Mouse (Mus musculus) embryonic fibroblast, embryonic 13.5 days (primary cell): ENCODE measurements around the gene Pdcd2l. TPM values are rescaled to one million over a fixed set of nuclear protein-coding genes. Genes with fewer than 3 reads are reported as not detected.

Experiments used
- H3K27ac ChIP-seq: 2 replicates; pipeline ENCODE4 v1.5.1; 2012; ENCODE audit warnings: low read length, control low read depth, inconsistent platforms; ENCODE audit not compliant: insufficient read depth
- H3K4me1 ChIP-seq: 2 replicates; pipeline ENCODE4 v1.6.1; 2011; ENCODE audit warnings: low read length; ENCODE audit not compliant: control insufficient read depth, insufficient read depth
- H3K4me3 ChIP-seq: 2 replicates; pipeline ENCODE4 v1.5.1; 2011; ENCODE audit warnings: mild to moderate bottlenecking, control low read depth, low read length; ENCODE audit not compliant: insufficient read depth
- CTCF ChIP-seq: IDR thresholded peaks from 2 replicates; pipeline ENCODE4 v1.5.1; 2011; ENCODE audit warnings: mild to moderate bottlenecking, control low read depth, low read length, moderate library complexity, borderline replicate concordance; ENCODE audit not compliant: insufficient read depth
- POLR2A ChIP-seq: IDR thresholded peaks from 2 replicates; pipeline ENCODE4 v1.6.1; 2011; ENCODE audit warnings: low read depth, mild to moderate bottlenecking, control low read depth, low read length, moderate library complexity
- polyA plus RNA-seq: library from polyadenylated mRNA; stranded (reverse); fragments of >200 nt; gene quantifications from 2 replicates; pipeline ENCODE4 v1.2.4, GENCODE M21; 2011; ENCODE audit warnings: low read depth; ENCODE audit not compliant: missing spikeins, insufficient read length

Pdcd2l gene
- polyA plus RNA-seq, 1 experiment = 18.6 TPM

DNA sequence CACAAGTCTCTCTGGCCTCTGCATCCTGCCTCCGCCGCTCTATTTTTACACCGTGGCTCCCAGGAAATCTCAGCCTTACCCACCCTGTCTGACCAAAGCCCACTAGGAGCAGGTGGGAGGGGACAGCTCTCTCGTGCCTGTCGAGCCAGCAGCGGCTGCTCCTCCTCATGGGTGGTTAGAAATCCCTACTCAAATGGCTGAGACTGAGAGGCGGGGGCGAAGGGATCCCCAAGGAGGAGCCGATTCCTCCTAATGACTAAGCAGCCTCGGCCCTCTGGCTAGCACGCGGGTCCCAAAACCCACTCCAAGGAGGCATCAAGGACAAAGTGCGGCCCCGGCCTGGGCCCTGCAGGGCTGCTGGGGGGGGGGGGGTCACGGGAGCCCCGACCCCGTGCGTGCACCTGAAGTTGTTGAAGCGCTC is 33.2 kb upstream of the Pdcd2l start:
- Histone ChIP-seq H3K4me1 (peaks cover 12% of the 10 kb centered on the region), H3K4me3 (peak overlapping the region; percentile 88), H3K27ac (peak overlapping the region; percentile 79)
- TF ChIP-seq POLR2A = peak; percentile 37; the same call in 1 of the 2 replicates
- TF ChIP-seq CTCF = no peak

DNA sequence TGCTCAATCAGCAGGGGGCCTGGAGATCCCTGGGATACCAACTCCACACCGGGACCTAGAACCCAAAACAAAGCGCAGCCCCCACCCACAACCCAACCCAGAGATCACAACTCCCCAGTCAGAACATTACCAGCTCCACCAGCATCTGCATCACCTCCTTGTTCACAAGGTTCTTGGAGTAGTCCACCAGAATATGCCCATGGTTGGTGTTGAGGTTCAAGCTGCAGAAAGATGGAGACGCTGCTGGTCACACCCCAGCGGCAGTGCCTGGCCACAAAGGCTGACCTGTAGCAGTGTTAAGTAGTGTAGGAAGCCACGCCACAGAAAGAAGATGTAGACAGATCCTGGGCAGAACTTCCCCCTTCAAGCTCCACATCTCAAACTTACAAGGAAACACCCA is 32.7 kb upstream of the Pdcd2l start:
- Histone ChIP-seq H3K4me1 (peaks cover 12% of the 10 kb centered on the region), H3K27ac (peak overlapping the region; percentile 79; the same call in 1 of the 2 replicates), H3K4me3 (peak overlapping the region; percentile 88)
- TF ChIP-seq POLR2A (no peak), CTCF (no peak)

DNA sequence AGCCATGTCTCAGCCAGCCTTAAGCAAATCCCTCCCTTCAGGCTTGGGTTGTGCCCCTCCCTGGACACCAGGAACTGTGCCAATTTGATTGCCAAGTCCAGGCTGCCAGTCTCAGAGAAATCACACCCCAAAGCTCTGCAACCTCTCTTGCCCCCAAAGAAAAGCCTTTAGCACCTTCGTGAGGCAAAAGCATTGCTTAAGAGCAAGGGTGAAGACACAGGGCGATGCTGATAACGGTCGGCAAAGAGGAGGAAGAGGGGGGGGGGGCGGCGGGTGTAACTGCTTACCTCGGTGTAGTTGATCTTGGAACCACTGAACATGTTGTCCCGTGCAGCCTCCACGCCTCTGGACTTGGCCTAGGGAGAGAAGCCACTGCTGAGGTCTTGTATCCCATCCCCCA is 32.2 kb upstream of the Pdcd2l start:
- H3K27ac ChIP-seq = no peak overlapping the region
- peaks cover 12% of the 10 kb centered on the region for H3K4me1 ChIP-seq
- TF ChIP-seq CTCF = no peak
- no peak for TF ChIP-seq POLR2A
- peak overlapping the region; percentile 88 for H3K4me3 ChIP-seq

DNA sequence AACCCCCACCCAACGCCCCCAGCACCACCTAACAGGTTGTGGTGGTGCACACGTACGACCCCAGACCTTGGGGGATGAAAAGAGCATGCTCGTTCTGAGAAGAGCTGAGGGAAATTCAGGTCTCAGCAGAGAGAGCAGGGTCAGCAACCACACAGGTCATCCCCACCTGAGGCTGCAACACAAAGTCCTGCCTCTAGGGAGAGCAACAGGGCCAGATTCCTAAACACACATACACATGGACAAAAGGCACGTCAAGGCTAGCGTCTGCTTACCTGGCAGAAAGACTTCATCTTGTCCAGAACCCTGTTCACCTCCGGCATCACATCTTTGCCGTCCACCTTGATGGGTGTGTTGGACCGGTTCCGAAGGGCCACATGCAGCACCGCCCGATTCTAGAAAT is 30.4 kb upstream of the Pdcd2l start:
- no peak overlapping the region for H3K4me3 ChIP-seq
- no peak overlapping the region for H3K27ac ChIP-seq
- peaks cover 8% of the 10 kb centered on the region; the same call in 1 of the 2 replicates for H3K4me1 ChIP-seq
- no peak for TF ChIP-seq POLR2A
- TF ChIP-seq CTCF = no peak

DNA sequence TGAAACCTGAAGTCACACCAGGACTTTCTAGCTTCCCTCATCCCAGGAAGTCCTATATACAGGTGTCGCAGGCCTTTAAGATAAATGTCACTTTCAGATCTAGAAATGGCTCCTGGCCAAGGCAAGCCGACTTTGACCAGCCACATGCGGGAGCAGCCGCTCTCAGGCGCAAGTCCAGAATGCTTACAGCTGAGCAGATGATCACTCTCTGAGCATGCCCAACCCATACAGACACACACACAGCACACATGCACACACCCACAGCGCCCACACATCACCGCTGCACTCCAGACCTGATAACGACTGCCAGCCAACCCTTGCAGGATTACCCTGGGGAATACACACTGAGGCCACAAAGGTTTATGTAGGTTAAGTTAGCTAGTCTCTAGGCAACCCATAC is 29.6 kb upstream of the Pdcd2l start:
- no peak overlapping the region for H3K27ac ChIP-seq
- TF ChIP-seq CTCF = no peak
- TF ChIP-seq POLR2A = no peak
- H3K4me3 ChIP-seq = no peak overlapping the region
- H3K4me1 ChIP-seq = peaks cover 8% of the 10 kb centered on the region; the same call in 1 of the 2 replicates

DNA sequence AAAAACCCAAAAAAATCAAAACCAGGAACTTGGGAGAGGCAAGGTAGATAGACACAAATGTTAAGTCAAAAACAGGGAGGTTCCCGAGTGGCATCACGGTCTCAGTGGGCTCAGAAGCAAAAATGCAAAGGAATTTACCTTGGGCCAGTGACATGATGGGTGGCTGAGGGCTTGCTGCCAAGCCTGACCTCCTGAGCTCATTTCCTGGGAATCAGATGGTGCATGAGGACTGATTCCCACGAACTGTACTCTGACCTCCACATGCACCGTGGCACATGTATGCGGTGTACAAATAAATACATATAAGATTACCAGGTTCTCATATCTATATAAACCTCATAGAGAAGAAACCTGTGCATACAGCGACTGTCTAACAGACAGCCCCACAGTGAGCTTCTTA is 27.8 kb upstream of the Pdcd2l start:
- TF ChIP-seq POLR2A (no peak), CTCF (no peak)
- no peak overlapping the region for H3K27ac ChIP-seq

DNA sequence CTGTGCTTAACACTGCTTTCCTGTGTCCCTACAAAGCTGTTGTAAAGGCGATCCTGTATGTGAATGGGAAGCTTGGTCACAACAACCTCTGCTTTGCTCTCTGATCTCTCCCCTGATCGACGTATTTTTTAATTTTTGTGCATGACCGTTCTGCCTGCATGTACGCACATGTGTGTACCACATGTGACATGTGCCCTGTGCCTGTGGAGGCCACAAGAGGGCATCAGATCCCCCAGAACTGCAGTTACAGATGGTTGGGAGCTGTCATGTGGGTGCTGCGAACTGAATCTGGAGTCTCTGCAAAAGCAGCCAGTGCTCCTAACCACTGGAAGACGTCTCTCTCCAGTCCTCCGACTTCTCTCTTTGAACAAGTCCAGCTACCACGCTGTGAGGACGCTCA is 25.9 kb upstream of the Pdcd2l start:
- no peak overlapping the region for H3K4me3 ChIP-seq
- 0 out of 2 replicates have a peak, but pooled peaks cover 3% of the 10 kb centered on the region for H3K4me1 ChIP-seq
- TF ChIP-seq CTCF (peak; percentile 27; the same call in 1 of the 2 replicates), POLR2A (no peak)
- H3K27ac ChIP-seq = no peak overlapping the region

More for the DNA sequence above, 27.8 kb upstream of the Pdcd2l start:
- no peak overlapping the region for H3K4me3 ChIP-seq
- H3K4me1 ChIP-seq = peaks cover 8% of the 10 kb centered on the region; the same call in 1 of the 2 replicates

DNA sequence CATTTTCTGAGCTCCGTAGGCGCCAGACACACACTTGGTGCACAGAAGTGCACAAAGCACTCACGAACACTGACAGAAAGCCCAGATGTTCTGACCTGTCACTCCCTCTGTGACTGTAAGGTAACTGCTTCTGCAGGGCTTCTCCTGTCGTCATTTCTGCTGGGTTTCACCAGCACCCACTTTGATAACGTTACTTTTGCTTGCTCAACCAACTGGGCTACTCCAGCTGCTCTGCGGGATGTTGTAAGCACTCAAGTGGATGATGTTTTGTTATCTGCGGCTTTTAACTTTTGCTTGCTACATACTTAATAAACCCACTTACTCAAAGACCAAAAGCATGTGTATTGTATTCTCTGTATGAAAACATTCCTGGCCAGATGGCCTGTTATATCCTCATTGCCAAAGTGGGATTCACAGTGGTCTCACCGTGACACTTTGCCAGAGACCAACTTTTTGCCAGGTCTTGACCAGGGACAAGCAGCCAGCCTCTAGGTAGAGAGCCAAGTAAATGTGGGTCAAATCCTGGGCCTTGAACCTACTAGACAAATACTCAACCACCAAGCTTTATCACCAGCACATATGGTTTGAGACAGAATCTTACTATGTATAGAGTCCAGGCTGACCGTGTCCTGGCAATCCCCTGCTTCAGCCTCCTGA is 25.3 kb upstream of the Pdcd2l start:
- Histone ChIP-seq H3K4me3 (no peak overlapping the region), H3K27ac (no peak overlapping the region), H3K4me1 (0 out of 2 replicates have a peak, but pooled peaks cover 3% of the 10 kb centered on the region)
- TF ChIP-seq CTCF (no peak), POLR2A (no peak)

DNA sequence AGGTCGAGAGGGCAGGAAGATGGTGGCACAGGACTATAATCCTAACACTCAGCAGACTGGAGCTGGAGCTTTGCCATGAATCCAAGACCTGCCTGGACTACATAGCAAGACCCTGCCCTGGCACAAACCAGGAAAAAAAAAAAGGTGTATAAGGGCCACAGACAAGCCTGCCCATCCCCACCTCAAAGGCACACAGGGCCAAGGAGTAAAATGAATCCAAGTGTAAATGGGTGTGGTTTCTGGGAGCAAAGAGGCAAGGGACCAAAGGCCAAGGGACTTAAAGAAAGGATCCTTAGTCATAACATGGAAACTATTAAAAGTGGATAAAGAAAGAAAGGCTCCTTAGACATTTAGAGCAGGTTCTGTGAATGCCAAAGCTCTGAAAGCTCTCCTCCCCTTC is 22.0 kb upstream of the Pdcd2l start:
- H3K4me1 ChIP-seq = peaks cover 2% of the 10 kb centered on the region; the same call in 1 of the 2 replicates
- no peak overlapping the region for H3K27ac ChIP-seq
- H3K4me3 ChIP-seq = no peak overlapping the region
- TF ChIP-seq POLR2A = no peak
- TF ChIP-seq CTCF = no peak

DNA sequence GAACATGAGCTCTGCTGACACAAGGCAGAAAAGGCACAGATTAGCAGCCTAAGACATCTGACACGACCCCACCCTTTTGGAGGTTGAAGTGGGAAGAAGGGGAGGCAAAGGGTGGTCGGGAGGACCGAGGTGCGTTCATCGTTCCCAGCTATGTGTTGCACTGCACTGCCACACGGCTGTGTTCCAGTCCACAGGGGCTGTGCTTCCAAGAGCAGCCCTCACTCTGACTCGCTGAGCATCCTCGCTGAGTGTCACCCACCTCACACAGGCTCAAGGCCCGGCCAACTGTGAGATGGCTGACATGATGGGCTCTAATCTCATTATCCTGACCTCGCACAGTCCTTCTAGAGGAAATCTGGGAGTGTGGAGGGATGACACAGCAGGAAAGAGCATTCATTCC is 20.0 kb upstream of the Pdcd2l start:
- Histone ChIP-seq H3K4me3 (no peak overlapping the region), H3K27ac (no peak overlapping the region), H3K4me1 (peaks cover 3% of the 10 kb centered on the region; the same call in 1 of the 2 replicates)
- TF ChIP-seq POLR2A = no peak
- TF ChIP-seq CTCF = no peak

DNA sequence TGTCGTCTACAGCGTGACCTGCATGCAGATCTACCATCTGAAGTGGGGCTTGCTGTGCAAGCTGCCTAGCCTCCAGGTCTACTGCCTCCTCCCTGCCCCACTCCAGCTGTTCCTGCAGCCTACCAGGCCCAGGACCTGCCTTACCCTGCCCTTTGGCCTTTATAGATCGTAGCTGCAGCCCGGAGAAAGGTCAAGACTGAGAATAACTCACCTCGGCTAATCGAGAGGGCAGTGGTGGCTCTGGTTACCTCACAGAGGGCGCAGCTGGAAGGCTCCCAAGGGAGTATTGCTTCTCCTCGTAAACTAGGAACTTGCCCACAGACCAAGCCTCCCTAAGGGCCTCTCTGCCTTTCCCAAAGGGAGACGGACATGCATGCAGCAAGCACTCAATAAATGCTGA is 19.0 kb upstream of the Pdcd2l start:
- TF ChIP-seq CTCF (no peak), POLR2A (no peak)
- Histone ChIP-seq H3K27ac (no peak overlapping the region), H3K4me1 (peaks cover 3% of the 10 kb centered on the region; the same call in 1 of the 2 replicates), H3K4me3 (no peak overlapping the region)
